Mouse (Mus musculus) skeletal muscle tissue, postnatal 0 days (tissue): ENCODE data around the gene Nol10. TPM values are rescaled to one million over a fixed set of nuclear protein-coding genes. Genes with fewer than 3 reads are reported as not detected.

ENCODE experiments used
- microRNA-seq, 2 experiments: library from miRNA; unstranded; fragments of <30 nt; microRNA quantifications; one replicate each; pipeline ENCODE4; 2016
- polyA plus RNA-seq: library from polyadenylated mRNA; unstranded; fragments of >200 nt; fragmentation: Nextera tagmentation; extraction: Ambion mirVana; gene quantifications from 2 replicates; pipeline ENCODE4 v1.2.1, GENCODE M21; 2015

Gene Nol10
- polyA plus RNA-seq: 5.8 and 7.7 TPM in 2 replicates

GRCm38 (mm10) chr12:17348048-17349036, at the start of gene Nol10:
Gene Nol10 (plus strand): TSS chr12:17348458.

GRCm38 (mm10) chr12:17329259-17329658, 19.0 kb upstream of the Nol10 start, which contains the start of gene Atp6v1c2:
Gene Atp6v1c2 (minus strand): TSS chr12:17329359.

Small RNA genes lying within 50 kb of the gene (microRNA-seq; reads per million reads assigned to microRNA genes)
- 2.5 to 4.2 reads per million in 2 experiments for gene Mir3066

Other genes with a start within 250 kb of the Nol10 start
- gene Kcnf1, start 171.6 kb upstream of the Nol10 start, polyA plus RNA-seq: 4.1 and 5.7 TPM in 2 replicates
- gene Pdia6, start 81.9 kb upstream of the Nol10 start, polyA plus RNA-seq: 120 and 166 TPM in 2 replicates
- gene Atp6v1c2, start 19.1 kb upstream of the Nol10 start, polyA plus RNA-seq: 0.44 and 1.9 TPM in 2 replicates
- gene Odc1, start 196.3 kb downstream of the Nol10 start, polyA plus RNA-seq: 67.0 and 84.9 TPM in 2 replicates